Mouse (Mus musculus) adrenal gland, postnatal 36 days (tissue): ENCODE measurements around the gene Pax2. TPM values are rescaled to one million over a fixed set of nuclear protein-coding genes. Genes with fewer than 3 reads are reported as not detected.

Source experiments
- DNase-seq, 2 experiments: peaks; one replicate each; pipeline ENCODE4 v3.0.0; 2021; ENCODE audit warnings: mixed read lengths in 1 of 2
- long read RNA-seq, 2 experiments: library from polyadenylated mRNA; stranded (forward); transcript quantifications; one replicate each; pipeline ENCODE4 v2.0.0; 2021; ENCODE audit warnings: borderline sequencing depth in 2 of 2
- total RNA-seq, 2 experiments: library from RNA; stranded (reverse); gene quantifications; 2 replicates each; pipeline ENCODE4 v1.2.3; 2021

Pax2 gene
- not detected for total RNA-seq
- long read RNA-seq, experiment 1 = 0 reads
- long read RNA-seq, experiment 2 = 0 reads

GRCm38 (mm10) chr19:44755693-44756420 lies at the start of gene Pax2:
Gene Pax2 (plus strand): TSS chr19:44756045.
- DNase-seq = peak in 1 of 2 experiments; percentile 31

GRCm38 (mm10) chr19:44708885-44709284 lies 47.0 kb upstream of the Pax2 start:
- DNase-seq = peak; percentile 86 to 91

- no peak for DNase-seq
Measured at GRCm38 (mm10) chr19:44716731-44717600, 38.9 kb upstream of the Pax2 start.

GRCm38 (mm10) chr19:44719292-44720193 lies 36.3 kb upstream of the Pax2 start:
- DNase-seq = no peak

GRCm38 (mm10) chr19:44720194-44720521 lies 35.7 kb upstream of the Pax2 start:
- peak; percentile 24 to 29 for DNase-seq

GRCm38 (mm10) chr19:44723611-44724440 lies 32.0 kb upstream of the Pax2 start:
- DNase-seq = no peak

GRCm38 (mm10) chr19:44725951-44726791 lies 29.7 kb upstream of the Pax2 start:
- DNase-seq = peak; percentile 20 to 53

- no peak for DNase-seq
Measured at GRCm38 (mm10) chr19:44734116-44734515, 21.7 kb upstream of the Pax2 start.

GRCm38 (mm10) chr19:44734682-44735081 lies 21.2 kb upstream of the Pax2 start:
- DNase-seq = no peak

GRCm38 (mm10) chr19:44740300-44740699 lies 15.5 kb upstream of the Pax2 start:
- DNase-seq = no peak

- DNase-seq = no peak
Measured at GRCm38 (mm10) chr19:44741091-44741763, 14.6 kb upstream of the Pax2 start.

- DNase-seq = no peak
Measured at GRCm38 (mm10) chr19:44741764-44742127, 14.1 kb upstream of the Pax2 start.

GRCm38 (mm10) chr19:44742131-44743020 lies 13.5 kb upstream of the Pax2 start:
- DNase-seq = no peak

- DNase-seq = no peak
Measured at GRCm38 (mm10) chr19:44743021-44743415, 12.8 kb upstream of the Pax2 start.

- DNase-seq = no peak
Measured at GRCm38 (mm10) chr19:44743961-44744520, 11.8 kb upstream of the Pax2 start.

- no peak for DNase-seq
Measured at GRCm38 (mm10) chr19:44745741-44746140, 10.1 kb upstream of the Pax2 start.

- no peak for DNase-seq
Measured at GRCm38 (mm10) chr19:44746541-44747024, 9.3 kb upstream of the Pax2 start.

- no peak for DNase-seq
Measured at GRCm38 (mm10) chr19:44747471-44747870, 8.4 kb upstream of the Pax2 start.
